Mouse (Mus musculus): Measurements from ENCODE around the gene Vmn1r168. TPM values are rescaled to one million over a fixed set of nuclear protein-coding genes. Genes with fewer than 3 reads are reported as not detected.
"Not testable (repeated sequence)": the region's sequence is repeated elsewhere in the genome, so short reads cannot be mapped to it uniquely, and the experiment has no call there.

Gene Vmn1r168
- total RNA-seq (2014; rRNA removed) (not detected in 2 replicates), polyA plus RNA-seq (2012; rRNA removed) (not detected in 2 replicates)

- no CpG with 5 or more reads among the region's 1 CpGs for WGBS
- H3K4me3 ChIP-seq (ENCODE audit: insufficient read depth, low read depth, low read length); H3K27ac ChIP-seq (replicated peaks; ENCODE audit: insufficient read depth, low read depth, low read length); H3K27me3 ChIP-seq (ENCODE audit: control insufficient read depth, insufficient read depth, low read length); H3K79me2 ChIP-seq (ENCODE audit: control insufficient read depth, insufficient read depth, low read length); H3K9ac ChIP-seq (ENCODE audit: low read depth, low read length); H3K36me3 ChIP-seq (ENCODE audit: control insufficient read depth, insufficient read depth, low read length); H3K4me1 ChIP-seq (ENCODE audit: control insufficient read depth, insufficient read depth, low read length); DNase-seq (ENCODE audit: extremely low read depth, low read depth, low spot score): not testable (repeated sequence)
These were observed at the start of gene Vmn1r168 for GRCm38 (mm10) chr7:23539432-23539831. Gene Vmn1r168, plus strand, starts transcription at chr7:23539732.

GRCm38 (mm10) chr7:23507106-23507505 lies 32.4 kb upstream of the Vmn1r168 start, which contains the start of gene Vmn1r167:
Gene Vmn1r167, minus strand, starts transcription at chr7:23507206.
- not testable (repeated sequence) for H3K27me3 ChIP-seq (ENCODE audit: control insufficient read depth, insufficient read depth, low read length); H3K4me3 ChIP-seq (ENCODE audit: insufficient read depth, low read depth, low read length); H3K36me3 ChIP-seq (ENCODE audit: control insufficient read depth, insufficient read depth, low read length); H3K9ac ChIP-seq (ENCODE audit: low read depth, low read length); DNase-seq (ENCODE audit: extremely low read depth, low read depth, low spot score); H3K79me2 ChIP-seq (ENCODE audit: control insufficient read depth, insufficient read depth, low read length); H3K27ac ChIP-seq (replicated peaks; ENCODE audit: insufficient read depth, low read depth, low read length); H3K4me1 ChIP-seq (ENCODE audit: control insufficient read depth, insufficient read depth, low read length)
- 90% methylated on average over 2 of the region's 2 CpGs for WGBS

- 68% methylated on average over 1 of the region's 2 CpGs for WGBS
- not testable (repeated sequence) for H3K79me2 ChIP-seq (ENCODE audit: control insufficient read depth, insufficient read depth, low read length); H3K27ac ChIP-seq (replicated peaks; ENCODE audit: insufficient read depth, low read depth, low read length); H3K36me3 ChIP-seq (ENCODE audit: control insufficient read depth, insufficient read depth, low read length); H3K4me1 ChIP-seq (ENCODE audit: control insufficient read depth, insufficient read depth, low read length); H3K27me3 ChIP-seq (ENCODE audit: control insufficient read depth, insufficient read depth, low read length); H3K9ac ChIP-seq (ENCODE audit: low read depth, low read length); H3K4me3 ChIP-seq (ENCODE audit: insufficient read depth, low read depth, low read length); DNase-seq (ENCODE audit: extremely low read depth, low read depth, low spot score)
These were observed 35.7 kb downstream of the Vmn1r168 start, which contains the start of gene Vmn1r169 for GRCm38 (mm10) chr7:23575226-23575625. Gene Vmn1r169, plus strand, starts transcription at chr7:23575526.

Other genes starting within 250 kb of the Vmn1r168 start
- gene Nlrp4e, start 238.5 kb upstream of the Vmn1r168 start, total RNA-seq (2014; rRNA removed) = not detected in 2 replicates
- not detected in 2 replicates for gene Nlrp4e, start 238.5 kb upstream of the Vmn1r168 start, polyA plus RNA-seq (2012; rRNA removed)
- gene Nlrp5, start 153.8 kb upstream of the Vmn1r168 start, total RNA-seq (2014; rRNA removed) = not detected in 2 replicates
- gene Nlrp5, start 153.8 kb upstream of the Vmn1r168 start, polyA plus RNA-seq (2012; rRNA removed) = not detected in 2 replicates
- gene Vmn1r167, start 32.5 kb upstream of the Vmn1r168 start, total RNA-seq (2014; rRNA removed) = not detected in 2 replicates
- not detected in 2 replicates for gene Vmn1r167, start 32.5 kb upstream of the Vmn1r168 start, polyA plus RNA-seq (2012; rRNA removed)
- not detected in 2 replicates for gene Vmn1r169, start 35.8 kb downstream of the Vmn1r168 start, total RNA-seq (2014; rRNA removed)
- gene Vmn1r169, start 35.8 kb downstream of the Vmn1r168 start, polyA plus RNA-seq (2012; rRNA removed) = not detected in 2 replicates
- gene Vmn1r170, start 66.4 kb downstream of the Vmn1r168 start, total RNA-seq (2014; rRNA removed) = not detected in 2 replicates
- gene Vmn1r170, start 66.4 kb downstream of the Vmn1r168 start, polyA plus RNA-seq (2012; rRNA removed) = not detected in 2 replicates
- gene Vmn1r171, start 91.0 kb downstream of the Vmn1r168 start, total RNA-seq (2014; rRNA removed) = not detected in 2 replicates
- gene Vmn1r171, start 91.0 kb downstream of the Vmn1r168 start, polyA plus RNA-seq (2012; rRNA removed) = not detected in 2 replicates
- gene Vmn1r172, start 118.6 kb downstream of the Vmn1r168 start, total RNA-seq (2014; rRNA removed) = not detected in 2 replicates
- not detected in 2 replicates for gene Vmn1r172, start 118.6 kb downstream of the Vmn1r168 start, polyA plus RNA-seq (2012; rRNA removed)
- gene Vmn1r173, start 161.0 kb downstream of the Vmn1r168 start, total RNA-seq (2014; rRNA removed) = not detected in 2 replicates
- not detected in 2 replicates for gene Vmn1r173, start 161.0 kb downstream of the Vmn1r168 start, polyA plus RNA-seq (2012; rRNA removed)
- gene Vmn1r174, start 212.5 kb downstream of the Vmn1r168 start, total RNA-seq (2014; rRNA removed) = not detected in 2 replicates
- gene Vmn1r174, start 212.5 kb downstream of the Vmn1r168 start, polyA plus RNA-seq (2012; rRNA removed) = not detected in 2 replicates

All from liver, adult 2 months (tissue).